Mouse (Mus musculus) kidney, embryonic 14.5 days (tissue): ENCODE data around the gene Cldn34c1. TPM values are rescaled to one million over a fixed set of nuclear protein-coding genes. Genes with fewer than 3 reads are reported as not detected.
A peak's percentile ranks its signal among the peaks of the same experiment; 100 is the strongest.
"Not testable (repeated sequence)": the region's sequence is repeated elsewhere in the genome, so short reads cannot be mapped to it uniquely, and the experiment has no call there.

Experiments
- ATAC-seq: fragments of 200-750 bp; cut with Nextera tagmentation; 2 replicates; pipeline ENCODE4 v1.8.0; 2017; ENCODE audit warnings: moderate number of reproducible peaks, mild to moderate bottlenecking, moderate TSS enrichment, moderate library complexity; ENCODE audit not compliant: low FRiP score, low TSS enrichment
- H3K27ac ChIP-seq: fragments of 300-500 bp; sonication (generic); 2 replicates; pipeline ENCODE4 v1.5.1; 2014; ENCODE audit warnings: low read depth, mild to moderate bottlenecking, low read length, moderate library complexity, mixed read lengths
- H3K27me3 ChIP-seq: fragments of 300-500 bp; sonication (generic); 2 replicates; pipeline ENCODE4 v1.6.1; 2014; ENCODE audit warnings: mild to moderate bottlenecking, low read length; ENCODE audit not compliant: control insufficient read depth, insufficient read depth
- H3K36me3 ChIP-seq: fragments of 300-500 bp; sonication (generic); 2 replicates; pipeline ENCODE4 v1.6.1; 2014; ENCODE audit warnings: low read length, mixed read lengths; ENCODE audit not compliant: control insufficient read depth, insufficient read depth
- H3K4me1 ChIP-seq: fragments of 300-500 bp; sonication (generic); 2 replicates; pipeline ENCODE4 v1.6.1; 2014; ENCODE audit warnings: low read length, mixed read lengths; ENCODE audit not compliant: control insufficient read depth, insufficient read depth
- H3K4me2 ChIP-seq: fragments of 300-500 bp; sonication (generic); replicated peaks from 2 replicates; pipeline ENCODE4 v1.6.1; 2014; ENCODE audit warnings: low read depth, mild to moderate bottlenecking, low read length
- H3K4me3 ChIP-seq: fragments of 300-500 bp; sonication (generic); 2 replicates; pipeline ENCODE4 v1.5.1; 2014; ENCODE audit warnings: mild to moderate bottlenecking, low read length
- H3K9ac ChIP-seq: fragments of 300-500 bp; sonication (generic); 2 replicates; pipeline ENCODE4 v1.6.1; 2014; ENCODE audit warnings: low read depth, mild to moderate bottlenecking, low read length, moderate library complexity
- H3K9me3 ChIP-seq: fragments of 300-500 bp; sonication (generic); 2 replicates; pipeline ENCODE4 v1.6.1; 2016; ENCODE audit warnings: low read length; ENCODE audit not compliant: control insufficient read depth
- WGBS: fragments of 180-500 bp; shearing (Covaris S2); extraction: QIAGEN DNeasy Blood & Tissue Kit; methylation state at CpG from one replicate; pipeline ENCODE4 v1.1.7; 2014; 5-methylcytosine and 5-hydroxymethylcytosine counted together
- polyA plus RNA-seq: library from polyadenylated mRNA; unstranded; fragments of >200 nt; fragmentation: Nextera tagmentation; extraction: Ambion mirVana; gene quantifications from 2 replicates; pipeline ENCODE4 v1.2.1, GENCODE M21; 2014

The Cldn34c1 gene
- polyA plus RNA-seq: 14.0 and 20.2 TPM in 2 replicates

GRCm38 (mm10) chrX:123103291-123104260 lies at the start of gene Cldn34c1:
TSS of gene Cldn34c1 (plus strand) at chrX:123103495.
- Histone ChIP-seq H3K4me3 (peak within 1 kb of the TSS; percentile 48), H3K4me2 (peak within 1 kb of the TSS; percentile 31), H3K9ac (peak within 1 kb of the TSS; percentile 65), H3K4me1 (no peaks in the 10 kb centered on the region), H3K9me3 (no peaks in the 10 kb centered on the region), H3K27ac (peak within 1 kb of the TSS; percentile 89), H3K36me3 (no peaks in the 10 kb centered on the region), H3K27me3 (no peaks in the 10 kb centered on the region)
- ATAC-seq: peak; percentile 100
- WGBS: 6% methylated on average over 54 of the region's 66 CpGs

GRCm38 (mm10) chrX:123087441-123087840 lies 15.9 kb upstream of the Cldn34c1 start:
- Histone ChIP-seq H3K4me2 (no peak overlapping the region), H3K4me3 (no peak overlapping the region), H3K27ac (no peak overlapping the region), H3K36me3 (no peaks in the 10 kb centered on the region), H3K9ac (no peak overlapping the region), H3K27me3 (no peaks in the 10 kb centered on the region), H3K9me3 (no peaks in the 10 kb centered on the region), H3K4me1 (no peaks in the 10 kb centered on the region)
- 82% methylated on average over 3 of the region's 3 CpGs for WGBS
- ATAC-seq: no peak

GRCm38 (mm10) chrX:123102806-123103205 lies 489 bp upstream of the Cldn34c1 start:
- peak overlapping the region; percentile 48 for H3K4me3 ChIP-seq
- peak overlapping the region; percentile 89; the same call in 1 of the 2 replicates for H3K27ac ChIP-seq
- 29% methylated on average over 5 of the region's 5 CpGs for WGBS
- peak overlapping the region; percentile 65; the same call in 1 of the 2 replicates for H3K9ac ChIP-seq
- not testable (repeated sequence) for ATAC-seq, H3K27me3 ChIP-seq, H3K4me1 ChIP-seq, H3K36me3 ChIP-seq, H3K9me3 ChIP-seq
- peak overlapping the region; percentile 22; the same call in 1 of the 2 replicates for H3K4me2 ChIP-seq

- H3K9me3 ChIP-seq, H3K27me3 ChIP-seq, H3K27ac ChIP-seq, H3K9ac ChIP-seq, H3K4me1 ChIP-seq, H3K36me3 ChIP-seq, ATAC-seq: not testable (repeated sequence)
- Histone ChIP-seq H3K4me3 (peak overlapping the region; percentile 48), H3K4me2 (peak overlapping the region; percentile 31)
- WGBS: 19% methylated on average over 7 of the region's 7 CpGs
These were observed 1.4 kb downstream of the Cldn34c1 start for GRCm38 (mm10) chrX:123104692-123105091.

- ATAC-seq, H3K4me3 ChIP-seq, H3K27ac ChIP-seq, H3K36me3 ChIP-seq, H3K9me3 ChIP-seq, H3K4me2 ChIP-seq, H3K4me1 ChIP-seq, H3K27me3 ChIP-seq, H3K9ac ChIP-seq: not testable (repeated sequence)
- WGBS: no CpG with 5 or more reads among the region's 1 CpGs
These were observed 119.1 kb downstream of the Cldn34c1 start, which contains the start of gene Srsx for GRCm38 (mm10) chrX:123222381-123222780. TSS of gene Srsx (minus strand) at chrX:123222481.

Other genes with a start within 250 kb of the Cldn34c1 start
- not detected in 2 replicates for gene Gm17521, start 73.8 kb upstream of the Cldn34c1 start, polyA plus RNA-seq
- not detected in 2 replicates for gene Srsx, start 119.0 kb downstream of the Cldn34c1 start, polyA plus RNA-seq
- gene Gm17577, start 143.4 kb downstream of the Cldn34c1 start, polyA plus RNA-seq: not detected in 2 replicates